Mouse (Mus musculus) G1E (cell line): ENCODE results near the gene Tas2r107.

Source experiments
- CTCF ChIP-seq: IDR thresholded peaks from 2 replicates; pipeline ENCODE4 v1.5.1; 2012; ENCODE audit warnings: low read depth, low read length, inconsistent platforms, mixed read lengths
- GATA1 ChIP-seq: IDR thresholded peaks from 2 replicates; pipeline ENCODE4 v1.6.1; 2012; ENCODE audit warnings: borderline replicate concordance, low read length, inconsistent platforms, mixed read lengths
- GATA2 ChIP-seq: IDR thresholded peaks from 2 replicates; pipeline ENCODE4 v1.6.1; 2012; ENCODE audit warnings: low read depth, low read length, inconsistent platforms, borderline replicate concordance
- POLR2AphosphoS5 ChIP-seq: IDR thresholded peaks from 2 replicates; pipeline ENCODE4 v1.6.1; 2012; ENCODE audit warnings: low read depth, low read length, inconsistent platforms; ENCODE audit not compliant: insufficient replicate concordance
- TAL1 ChIP-seq: conservative IDR thresholded peaks from 2 replicates; pipeline ENCODE4 v1.6.1; 2012; ENCODE audit warnings: low read depth, low read length, inconsistent platforms, mixed read lengths

GRCm38 (mm10) chr6:131689963-131690362 is 30.0 kb upstream of the Tas2r107 start, which contains the start of gene Tas2r114:
- TF ChIP-seq GATA2 (no peak), CTCF (no peak), TAL1 (no peak), GATA1 (no peak), POLR2AphosphoS5 (no peak)
